15 mouse cellular contexts compared by ENCODE assay signal in the genomic region with DNA sequence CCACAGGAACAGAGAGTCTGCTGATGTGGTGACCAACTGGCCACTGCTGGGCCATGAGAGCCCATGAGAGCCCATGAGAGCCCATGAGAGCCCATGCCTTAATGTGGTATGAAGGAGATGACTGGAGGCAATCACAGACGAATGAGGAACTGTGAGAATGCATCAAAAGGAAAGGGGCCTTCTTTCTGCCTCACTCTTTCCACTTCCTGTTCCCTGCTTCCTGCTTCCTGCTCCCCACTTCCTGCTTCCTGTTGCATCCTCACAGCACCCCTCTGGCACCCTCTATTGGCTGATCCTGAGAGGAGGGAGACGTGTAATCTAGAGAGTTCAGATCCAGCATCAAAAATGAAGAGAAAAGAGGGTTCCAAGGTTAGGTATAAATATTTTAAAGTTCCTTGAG.
A peak's percentile ranks its signal among the peaks of the same experiment; 100 is the strongest.
DNase-seq lines count a peak whose midpoint lies in the region; ATAC-seq and TF ChIP-seq lines count a peak whose summit lies in the region.
"Had no signal": no experiment of that assay in that cellular context is flagged by ENCODE, and none has a peak within 500 bp of the region (broad histone marks: within the 10 kb centered on the region; RNA-seq: fewer than 3 reads in every experiment).

No protein-coding gene starts in this region.

- H3K9ac ChIP-seq in stomach, postnatal 0 days (ENCODE audit: low read length), result no peak overlapping the region
- H3K9ac ChIP-seq: limb, embryonic 15.5 days; midbrain, embryonic 15.5 days; neural tube, embryonic 15.5 days had no signal

- 65% methylated on average over 2 of the region's 2 CpGs for WGBS in kidney, adult 2 months
- WGBS in stomach, postnatal 0 days, result 64% methylated on average over 2 of the region's 2 CpGs

- no peak overlapping the region for H3K4me2 ChIP-seq in stomach, postnatal 0 days (replicated peaks; ENCODE audit: low read depth)
- H3K4me2 ChIP-seq: limb, embryonic 15.5 days; midbrain, embryonic 15.5 days; neural tube, embryonic 15.5 days had no signal

- H3K9me3 ChIP-seq in stomach, postnatal 0 days (ENCODE audit: control insufficient read depth, low read length), result no peaks in the 10 kb centered on the region
- H3K9me3 ChIP-seq: limb, embryonic 15.5 days; midbrain, embryonic 15.5 days; neural tube, embryonic 15.5 days had no signal

- DNase-seq in adrenal gland, postnatal 36 days, result peak; percentile 9 to 18
- no peak for DNase-seq in adrenal gland, postnatal 4 days (ENCODE audit: low spot score in 2 of 2)
- no peak for DNase-seq in kidney, adult 2 months
- DNase-seq in kidney, adult 11 months, result no peak
- DNase-seq in retina, postnatal 1 day, result peak; percentile 46
- no peak for DNase-seq in retina, embryonic 14.5 days (ENCODE audit: low spot score)
- no peak for DNase-seq in stomach, postnatal 0 days (ENCODE audit: low spot score)
- no peak for DNase-seq in gastrocnemius, adult 8-10 months (ENCODE audit: low spot score in 2 of 2)
- DNase-seq: B cell, adult 2 months; kidney, postnatal 25 days; lung, postnatal 10 days had no signal

- no peak for TF ChIP-seq EP300 in stomach, postnatal 0 days (optimal IDR thresholded peaks at IDR 0.05)

- no peak for TF ChIP-seq POLR2A in kidney, adult 2 months (IDR thresholded peaks at IDR 0.05; ENCODE audit: low read depth, low read length)

- peak; percentile 27; the same call in 1 of the 2 replicates for TF ChIP-seq CTCF in kidney, adult 2 months (conservative IDR thresholded peaks at IDR 0.05; ENCODE audit: insufficient read depth, insufficient read length, low read depth, low read length)
- peak; percentile 50 for TF ChIP-seq CTCF in stomach, postnatal 0 days (IDR thresholded peaks at IDR 0.05; ENCODE audit: low read depth)

- no peaks in the 10 kb centered on the region for H3K36me3 ChIP-seq in kidney, adult 2 months (ENCODE audit: control insufficient read depth, insufficient read depth, low read length)
- no peaks in the 10 kb centered on the region for H3K36me3 ChIP-seq in stomach, postnatal 0 days (ENCODE audit: control insufficient read depth, insufficient read depth, low read length)
- H3K36me3 ChIP-seq: limb, embryonic 15.5 days; midbrain, embryonic 15.5 days; neural tube, embryonic 15.5 days had no signal

- ATAC-seq in stomach, postnatal 0 days (ENCODE audit: low FRiP score, low TSS enrichment), result no peak
- ATAC-seq: midbrain, embryonic 15.5 days had no signal

- H3K27me3 ChIP-seq in kidney, adult 2 months (replicated peaks; ENCODE audit: control insufficient read depth, insufficient read depth, low read length), result no peaks in the 10 kb centered on the region
- H3K27me3 ChIP-seq in stomach, postnatal 0 days (ENCODE audit: control insufficient read depth, insufficient read depth, low read length), result no peaks in the 10 kb centered on the region
- H3K27me3 ChIP-seq: limb, embryonic 15.5 days; midbrain, embryonic 15.5 days; neural tube, embryonic 15.5 days had no signal

- H3K27ac ChIP-seq in kidney, adult 2 months (ENCODE audit: insufficient read depth, low read depth, low read length), result no peak overlapping the region
- H3K27ac ChIP-seq in stomach, postnatal 0 days (replicated peaks), result no peak overlapping the region
- H3K27ac ChIP-seq: limb, embryonic 15.5 days; midbrain, embryonic 15.5 days; neural tube, embryonic 15.5 days had no signal

- H3K4me1 ChIP-seq in kidney, adult 2 months (ENCODE audit: control insufficient read depth, insufficient read depth, low read length), result no peaks in the 10 kb centered on the region
- no peaks in the 10 kb centered on the region for H3K4me1 ChIP-seq in stomach, postnatal 0 days (replicated peaks; ENCODE audit: control insufficient read depth, insufficient read depth)
- H3K4me1 ChIP-seq: limb, embryonic 15.5 days; midbrain, embryonic 15.5 days; neural tube, embryonic 15.5 days had no signal

- H3K4me3 ChIP-seq in kidney, adult 2 months (ENCODE audit: insufficient read depth, low read depth, low read length), result no peak overlapping the region
- no peak overlapping the region for H3K4me3 ChIP-seq in stomach, postnatal 0 days (ENCODE audit: low read depth, low read length)
- H3K4me3 ChIP-seq: erythroblast, embryonic 14.5 days; limb, embryonic 15.5 days; midbrain, embryonic 15.5 days; neural tube, embryonic 15.5 days had no signal

Comparison
In these comparisons a context has a peak if more than half of its experiments do, and no peak if none do; other contexts are left out.
1. DNase-seq: peak in adrenal gland, postnatal 36 days (2 of 2) and retina, postnatal 1 day (single experiment); none in adrenal gland, postnatal 4 days (0 of 2), kidney, adult 2 months (single experiment), kidney, adult 11 months (single experiment), retina, embryonic 14.5 days (single experiment), stomach, postnatal 0 days (single experiment) and gastrocnemius, adult 8-10 months (0 of 2).